Mouse (Mus musculus) heart, postnatal 25 days (tissue): ENCODE results near the gene Lrrc55. TPM values are rescaled to one million over a fixed set of nuclear protein-coding genes. Genes with fewer than 3 reads are reported as not detected.

ENCODE experiments used
- DNase-seq: peaks from one replicate; pipeline ENCODE4 v3.0.0; 2022; ENCODE audit warnings: low spot score
- intact Hi-C: fragments of 180-260 bp; cut with DNase I; formaldehyde crosslinking; loops from one replicate; pipeline ENCODE4 v1.15.1; 2025
- total RNA-seq, 2 experiments: library from RNA; stranded (reverse); gene quantifications; 2 replicates each; pipeline ENCODE4 v1.2.3; 2021

Lrrc55 gene
- total RNA-seq, 2 experiments from 2014 or later, result 1.6 to 2.8 TPM

DNA sequence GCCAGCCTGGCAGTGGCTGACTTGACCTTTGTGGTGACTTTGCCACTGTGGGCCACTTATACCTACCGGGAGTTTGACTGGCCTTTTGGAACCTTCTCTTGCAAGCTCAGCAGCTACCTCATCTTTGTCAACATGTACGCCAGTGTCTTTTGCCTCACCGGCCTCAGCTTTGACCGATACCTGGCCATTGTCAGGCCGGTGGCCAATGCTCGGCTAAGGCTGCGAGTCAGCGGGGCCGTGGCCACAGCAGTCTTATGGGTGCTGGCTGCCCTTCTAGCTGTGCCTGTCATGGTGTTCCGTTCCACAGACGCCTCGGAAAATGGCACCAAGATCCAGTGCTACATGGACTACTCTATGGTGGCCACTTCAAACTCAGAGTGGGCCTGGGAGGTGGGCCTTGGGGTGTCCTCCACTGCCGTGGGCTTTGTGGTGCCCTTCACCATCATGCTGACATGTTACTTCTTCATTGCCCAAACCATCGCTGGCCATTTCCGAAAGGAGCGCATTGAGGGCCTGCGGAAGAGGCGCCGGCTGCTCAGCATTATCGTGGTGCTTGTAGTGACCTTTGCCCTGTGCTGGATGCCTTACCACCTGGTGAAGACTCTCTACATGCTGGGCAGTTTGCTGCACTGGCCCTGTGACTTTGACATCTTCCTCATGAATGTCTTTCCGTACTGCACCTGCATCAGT is 60.0 kb downstream of the Lrrc55 start:
- no peak for DNase-seq
- intact Hi-C loops, result loop anchor here (2.0 kb wide), 1 partner anchor 42 kb away; no protein-coding TSS in a partner anchor

DNA sequence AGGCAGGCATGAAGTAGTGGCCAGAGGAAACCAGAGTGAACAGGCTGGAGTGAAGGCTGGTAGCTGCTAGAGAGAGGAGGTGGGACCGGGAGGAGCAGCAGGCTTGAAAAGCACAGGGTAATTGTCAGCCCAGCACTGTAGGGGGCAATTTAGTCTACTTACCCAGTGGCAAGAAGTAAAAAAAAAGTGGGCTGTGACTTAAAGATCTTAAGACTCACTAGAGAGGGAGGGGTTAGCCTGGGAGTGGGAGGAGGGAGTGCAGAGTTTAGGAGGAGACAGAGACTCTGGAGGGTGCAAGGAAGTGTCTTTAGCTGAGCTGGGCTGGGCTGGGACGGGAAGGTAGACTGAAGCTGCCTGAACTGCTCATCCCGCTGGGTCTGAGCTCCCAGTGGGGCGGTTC is 60.9 kb downstream of the Lrrc55 start, which contains the start of gene Aplnr:
Gene Aplnr, plus strand, starts transcription at position 137 of the 400 bp plus-strand sequence.
- intact Hi-C loops, result loop anchor here (2.0 kb wide), 1 partner anchor 43 kb away; no protein-coding TSS in a partner anchor
- DNase-seq, result peak; percentile 43

DNA sequence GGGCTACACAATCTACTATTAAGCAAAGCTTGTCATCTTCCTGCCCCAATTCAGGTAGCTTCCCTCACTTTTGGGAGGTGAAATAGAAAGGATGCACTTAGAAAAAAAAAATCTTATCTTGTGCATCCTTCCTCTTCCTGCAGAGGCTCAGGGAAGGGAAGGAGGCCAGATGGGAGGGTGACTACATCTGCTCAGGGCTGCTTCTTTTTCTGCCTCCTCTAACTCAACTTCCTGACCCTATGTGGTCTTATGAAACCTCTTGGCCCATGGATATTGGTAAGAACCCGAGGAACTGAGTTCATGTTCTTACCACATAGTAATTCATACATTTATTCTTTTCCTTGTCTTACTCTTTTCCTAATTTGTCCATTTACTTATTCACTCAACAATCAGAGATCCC is 61.9 kb downstream of the Lrrc55 start:
- intact Hi-C loops, result no loop called here
- DNase-seq, result no peak

DNA sequence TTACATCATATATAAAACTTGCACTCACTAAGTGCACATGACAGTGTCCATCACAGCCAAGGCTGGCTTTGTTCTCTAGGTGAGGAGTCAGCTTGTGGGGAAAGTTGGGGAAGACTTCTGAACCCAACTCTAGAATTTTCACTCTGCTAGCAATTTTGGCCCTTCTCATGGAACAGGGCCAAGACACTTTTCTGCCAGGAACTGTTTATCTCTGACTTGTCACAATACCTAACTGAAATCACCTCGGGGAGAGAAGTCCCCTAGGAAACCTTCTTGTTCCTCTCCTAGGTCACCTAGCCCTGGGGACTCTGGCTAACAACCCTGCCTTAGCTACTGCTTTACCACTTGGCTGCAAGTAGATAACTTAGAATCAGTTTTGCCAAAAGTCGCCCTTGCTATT is 64.8 kb downstream of the Lrrc55 start:
- intact Hi-C loops, result no loop called here
- no peak for DNase-seq

DNA sequence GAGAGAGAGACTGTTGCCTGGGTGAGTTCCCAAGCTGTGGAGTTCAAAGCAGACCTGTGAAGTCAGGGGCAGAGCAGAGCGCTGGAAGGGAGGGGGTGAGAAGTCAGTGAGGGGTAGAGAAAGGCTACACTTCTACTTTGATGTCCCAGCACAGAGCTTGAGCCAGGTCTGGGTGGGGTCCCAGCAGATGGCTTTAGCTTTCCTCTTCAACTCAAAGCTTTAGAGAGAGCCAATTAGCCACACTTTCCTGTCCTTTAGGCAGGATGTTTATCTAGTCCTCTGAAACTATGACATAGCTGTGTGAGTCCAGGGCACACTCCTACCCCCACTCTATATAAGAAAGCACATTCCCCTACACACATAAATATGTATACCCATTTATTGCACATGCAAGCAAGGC is 65.3 kb downstream of the Lrrc55 start:
- no peak for DNase-seq
- intact Hi-C loops, result no loop called here

DNA sequence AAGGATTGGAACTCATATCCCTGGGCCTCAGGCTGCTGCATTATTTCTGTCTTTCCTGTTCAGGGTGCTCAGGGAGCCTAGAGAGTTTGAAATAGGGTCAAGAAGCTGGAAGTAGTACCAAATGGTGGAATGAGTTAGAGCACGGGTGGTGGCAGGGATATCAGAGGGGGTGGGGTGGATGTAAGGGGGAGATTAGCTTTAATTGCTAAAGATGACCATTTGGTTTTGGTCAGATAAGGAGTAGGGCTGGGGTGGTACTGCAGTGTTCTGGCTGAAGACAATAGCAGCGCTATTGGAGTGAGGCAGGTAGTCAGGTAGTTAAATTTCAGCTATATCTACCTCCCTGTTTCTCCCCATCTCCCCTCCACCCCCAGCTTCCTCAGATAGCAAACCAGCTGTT is 65.8 kb downstream of the Lrrc55 start:
- intact Hi-C loops, result no loop called here

DNA sequence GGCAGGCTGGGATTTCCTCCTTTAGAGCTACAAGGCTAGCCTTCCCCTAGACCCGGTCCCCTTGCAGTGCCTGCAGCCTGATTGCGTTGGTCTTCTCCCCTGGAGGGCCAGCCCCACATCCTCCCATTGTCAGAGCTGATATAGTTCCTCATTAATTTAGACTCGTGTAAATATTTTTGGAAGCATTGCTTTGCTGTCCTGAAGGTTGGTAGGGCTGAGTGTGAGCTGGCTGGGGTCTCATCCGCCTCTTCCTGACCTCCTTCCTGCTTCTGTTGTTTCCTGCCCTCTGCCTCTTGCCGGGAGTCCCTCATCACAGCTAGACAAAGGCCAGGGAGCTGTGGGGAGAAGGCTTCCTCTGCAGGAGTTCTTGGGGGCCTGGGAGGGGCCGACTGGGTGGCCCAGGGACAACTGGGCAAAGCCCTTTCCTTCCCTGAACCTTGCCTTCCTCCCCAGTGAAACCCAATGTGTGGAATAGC is 67.5 kb downstream of the Lrrc55 start:
- intact Hi-C loops, result loop anchor here (2.0 to 10.0 kb wide), 2 partner anchors 49 to 1335 kb away; no protein-coding TSS in a partner anchor
- peak; percentile 63 for DNase-seq

More for the DNA sequence above, 65.8 kb downstream of the Lrrc55 start:
- DNase-seq, result no peak

DNA sequence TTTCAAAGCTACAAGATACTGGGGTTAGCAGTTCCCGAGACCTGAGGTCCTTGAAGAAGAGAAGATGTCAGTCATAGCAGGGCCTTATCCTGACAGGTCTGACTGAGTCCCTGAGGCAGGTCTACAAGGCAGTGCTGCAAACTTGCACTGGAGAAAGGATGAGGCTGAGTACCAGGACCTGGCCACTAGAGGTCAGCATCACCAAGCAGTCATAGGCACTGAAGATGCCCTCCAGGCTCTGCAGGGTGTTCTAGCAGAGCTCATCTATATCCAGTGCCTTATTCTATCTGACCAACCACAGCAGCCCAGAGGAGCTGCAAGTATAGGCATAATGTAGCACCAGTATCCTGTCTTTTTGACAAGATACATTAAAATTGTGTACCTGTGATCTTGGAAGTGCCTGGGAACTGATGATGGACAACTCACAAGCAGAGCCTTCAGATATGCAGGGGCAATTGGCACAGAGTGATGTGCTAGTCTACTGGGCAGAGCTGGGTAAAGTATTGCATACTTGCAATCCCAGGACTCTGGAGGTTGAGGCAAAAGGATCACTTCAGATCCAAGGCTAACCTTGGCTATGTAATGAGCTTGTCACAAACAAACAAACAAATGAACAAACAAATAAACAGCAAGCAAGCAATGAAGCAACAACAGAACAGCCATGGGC is 73.0 kb downstream of the Lrrc55 start:
- intact Hi-C loops, result loop anchor here (1.0 to 10.0 kb wide), 3 partner anchors 122 to 1341 kb away; no protein-coding TSS in a partner anchor
- no peak for DNase-seq

DNA sequence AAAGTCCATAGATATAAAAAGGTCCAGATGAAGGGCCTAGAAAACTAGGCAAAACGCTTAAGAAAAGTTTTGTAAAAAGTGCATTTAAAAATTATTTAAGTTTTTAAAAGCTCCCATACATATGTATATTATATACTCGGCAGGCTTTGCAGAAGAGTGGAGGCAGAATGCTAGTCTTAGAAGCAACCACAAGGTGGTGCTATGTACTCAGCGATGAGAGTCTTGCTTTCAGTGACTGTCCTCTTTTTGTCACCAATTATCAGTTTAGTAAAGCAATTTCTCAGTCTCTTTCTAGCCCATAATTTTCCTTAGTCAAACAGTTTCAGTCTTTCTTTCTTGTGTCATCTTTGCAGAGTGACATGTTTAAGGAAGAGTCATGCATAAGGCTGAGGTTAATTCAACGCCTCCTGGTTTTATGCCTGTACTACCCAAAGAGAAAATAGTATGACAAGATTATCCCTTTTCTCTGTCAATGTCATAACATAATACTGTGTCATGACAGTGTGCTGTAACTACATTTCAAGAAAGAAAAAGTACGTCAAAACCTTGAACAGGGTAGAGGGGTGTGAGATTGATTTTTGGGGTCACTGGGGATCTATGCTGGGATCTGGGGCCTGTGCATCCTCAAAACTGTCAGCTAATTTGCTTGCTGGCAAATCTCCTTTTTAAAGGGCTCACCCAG is 73.7 kb downstream of the Lrrc55 start:
- intact Hi-C loops, result loop anchor here (1.0 to 10.0 kb wide), 2 partner anchors 438 to 1341 kb away; no protein-coding TSS in a partner anchor
- DNase-seq, result no peak

Other genes with a start within 250 kb of the Lrrc55 start
- gene Prg2, start 216.7 kb downstream of the Lrrc55 start, total RNA-seq, result not detected
- not detected for gene Prg3, start 209.0 kb downstream of the Lrrc55 start, total RNA-seq
- gene Ssrp1, start 160.0 kb downstream of the Lrrc55 start, total RNA-seq, result 10 to 100 TPM; 35.5 to 40.8 TPM
- gene P2rx3, start 159.7 kb downstream of the Lrrc55 start, total RNA-seq, result under 1 TPM; 0.26 to 0.42 TPM
- gene Tnks1bp1, start 149.2 kb downstream of the Lrrc55 start, total RNA-seq, result 10 to 100 TPM; 63.2 to 65.0 TPM
- gene Aplnr, start 61.0 kb downstream of the Lrrc55 start, total RNA-seq, result 10 to 100 TPM; 48.6 to 54.3 TPM
- not detected for gene Olfr987, start 142.1 kb upstream of the Lrrc55 start, total RNA-seq
- not detected for gene Olfr988, start 166.0 kb upstream of the Lrrc55 start, total RNA-seq
- gene Olfr992, start 212.3 kb upstream of the Lrrc55 start, total RNA-seq, result not detected
- not detected for gene Olfr993, start 217.7 kb upstream of the Lrrc55 start, total RNA-seq
- not detected for gene Olfr994, start 239.3 kb upstream of the Lrrc55 start, total RNA-seq
- gene Olfr995, start 246.4 kb upstream of the Lrrc55 start, total RNA-seq, result not detected